ENCODE assay signal across 8 mouse cellular contexts in genomic region chr15:56764957-56765482, GRCm38 (mm10).
DNase-seq lines count a peak whose midpoint lies in the region; ATAC-seq and TF ChIP-seq lines count a peak whose summit lies in the region.

No protein-coding gene starts in this region.

- no peaks in the 10 kb centered on the region for H3K9me3 ChIP-seq in heart, embryonic 16.5 days (replicated peaks; ENCODE audit: control insufficient read depth, low read length)
- H3K9me3 ChIP-seq in stomach, embryonic 16.5 days (replicated peaks; ENCODE audit: control insufficient read depth, low read length): no peaks in the 10 kb centered on the region

- H3K27ac ChIP-seq in heart, embryonic 16.5 days (ENCODE audit: low read length): no peak overlapping the region
- peak overlapping the region; percentile 5; the same call in 1 of the 2 replicates for H3K27ac ChIP-seq in stomach, embryonic 16.5 days (ENCODE audit: low read length)

- WGBS in heart, embryonic 16.5 days: 27% methylated on average over 9 of the region's 9 CpGs
- whole genome bisulfite sequencing in stomach, embryonic 16.5 days: 16% methylated on average over 9 of the region's 9 CpGs

- no peaks in the 10 kb centered on the region for H3K27me3 ChIP-seq in heart, embryonic 16.5 days (ENCODE audit: control insufficient read depth, insufficient read depth, low read length)
- no peaks in the 10 kb centered on the region for H3K27me3 ChIP-seq in stomach, embryonic 16.5 days (ENCODE audit: control insufficient read depth, insufficient read depth, low read length)

- no peak overlapping the region for H3K9ac ChIP-seq in heart, embryonic 16.5 days (ENCODE audit: low read length)
- H3K9ac ChIP-seq in stomach, embryonic 16.5 days (ENCODE audit: low read length): no peak overlapping the region

- peak overlapping the region; percentile 12; the same call in 1 of the 2 replicates for H3K4me2 ChIP-seq in heart, embryonic 16.5 days (ENCODE audit: low read depth, low read length)
- peak overlapping the region; percentile 34 for H3K4me2 ChIP-seq in stomach, embryonic 16.5 days (ENCODE audit: low read depth, low read length)

- DNase-seq in adrenal gland, adult 2 months: peak; percentile 20
- no peak for DNase-seq in adrenal gland, postnatal 4 days (ENCODE audit: low spot score in 2 of 2)
- peak; percentile 5 for DNase-seq in brain, embryonic 14.5 days (ENCODE audit: low read depth)
- DNase-seq in kidney, postnatal 10 days: peak; percentile 16
- no peak for DNase-seq in spleen, adult 18-20 months
- DNase-seq in left cerebral cortex, adult 11 months (ENCODE audit: low spot score): no peak

- H3K4me3 ChIP-seq in heart, embryonic 16.5 days (ENCODE audit: low read length): no peak overlapping the region
- no peak overlapping the region for H3K4me3 ChIP-seq in stomach, embryonic 16.5 days (replicated peaks; ENCODE audit: low read length)

- no peak for TF ChIP-seq CTCF in brain, embryonic 14.5 days (IDR thresholded peaks at IDR 0.05; ENCODE audit: borderline replicate concordance, extremely low read depth, insufficient read depth, insufficient read length)

- no peaks in the 10 kb centered on the region for H3K36me3 ChIP-seq in heart, embryonic 16.5 days (ENCODE audit: control insufficient read depth, insufficient read depth)
- H3K36me3 ChIP-seq in stomach, embryonic 16.5 days (ENCODE audit: control insufficient read depth, insufficient read depth, low read length): no peaks in the 10 kb centered on the region

- no peaks in the 10 kb centered on the region for H3K4me1 ChIP-seq in heart, embryonic 16.5 days (ENCODE audit: control insufficient read depth, insufficient read depth, low read length)
- peaks cover 8% of the 10 kb centered on the region; the same call in 1 of the 2 replicates for H3K4me1 ChIP-seq in stomach, embryonic 16.5 days (ENCODE audit: control insufficient read depth, insufficient read depth, low read length)

- ATAC-seq in heart, embryonic 16.5 days (replicated peaks; ENCODE audit: extremely low read depth, insufficient read depth, low FRiP score): no peak
- peak; percentile 76; the same call in 1 of the 2 replicates for ATAC-seq in stomach, embryonic 16.5 days (ENCODE audit: insufficient read depth, low FRiP score)

- no peak for TF ChIP-seq POLR2A in brain, embryonic 14.5 days (IDR thresholded peaks at IDR 0.05; ENCODE audit: borderline replicate concordance, extremely low read depth, insufficient read depth, insufficient read length, poor library complexity, severe bottlenecking)

Comparison
In these comparisons a context has a peak if more than half of its experiments do, and no peak if none do; other contexts are left out.
1. DNase-seq: peak in adrenal gland, adult 2 months (single experiment), brain, embryonic 14.5 days (single experiment) and kidney, postnatal 10 days (single experiment); none in adrenal gland, postnatal 4 days (0 of 2), spleen, adult 18-20 months (0 of 2) and left cerebral cortex, adult 11 months (single experiment).